Mouse (Mus musculus): ENCODE data around the gene Tmem82. TPM values are rescaled to one million over a fixed set of nuclear protein-coding genes. Genes with fewer than 3 reads are reported as not detected.

Gene Tmem82
- 1.1 TPM in 1 of 2 replicates, not detected in the other for polyA plus RNA-seq (2012; ENCODE audit: insufficient read depth, insufficient read length, missing spikeins)

DNA sequence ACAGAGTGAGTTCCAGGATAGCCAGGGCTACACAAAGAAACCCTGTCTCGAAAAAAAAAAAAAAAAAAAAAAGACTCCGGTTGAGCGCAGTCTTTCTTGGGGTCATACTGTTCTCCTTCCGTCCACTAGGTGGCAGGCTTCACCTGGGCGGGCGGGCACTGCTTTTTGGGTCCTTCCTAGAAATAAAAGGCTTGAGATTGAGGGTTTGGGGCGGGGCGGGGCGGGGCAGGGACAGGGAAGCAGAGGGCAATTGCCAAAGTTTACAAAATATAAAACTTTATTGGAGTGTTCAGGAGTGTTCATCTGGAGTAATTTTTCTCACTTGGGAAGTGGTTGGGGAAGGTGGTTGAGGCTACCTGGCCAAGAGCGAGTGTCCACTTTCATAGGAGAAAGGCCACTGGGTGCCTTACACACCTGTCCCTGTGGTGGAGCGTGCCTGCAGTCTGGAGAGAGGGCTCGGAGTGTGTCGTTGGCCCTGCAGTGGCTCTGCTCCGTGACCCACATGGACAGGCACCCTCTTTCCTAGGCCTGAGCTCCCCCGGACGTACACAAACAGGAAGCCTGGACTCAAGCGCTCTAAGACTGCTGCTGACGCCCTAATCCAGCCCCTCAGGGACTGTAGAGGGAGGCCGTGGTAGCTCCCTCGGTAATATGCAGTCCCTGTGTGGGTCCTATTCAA lies at the start of gene Tmem82:
TSS of gene Tmem82 (minus strand) at position 69 of the 679 bp plus-strand sequence.
- Histone ChIP-seq H3K27ac (replicated peaks; ENCODE audit: low read depth, low read length) (peak within 1 kb of the TSS; percentile 42; the same call in 1 of the 2 replicates), H3K4me3 (ENCODE audit: insufficient read depth, low read depth, low read length) (peak within 1 kb of the TSS; percentile 21), H3K4me1 (ENCODE audit: control insufficient read depth, insufficient read depth, insufficient read length, low read length) (peaks cover 27% of the 10 kb centered on the region)

GRCm38 (mm10) chr4:141664799-141665198 lies 46.4 kb upstream of the Tmem82 start, which contains the start of gene Plekhm2:
Plekhm2 (minus strand) TSS chr4:141664899.
- H3K4me3 ChIP-seq (ENCODE audit: insufficient read depth, low read depth, low read length) = peak within 1 kb of the TSS; percentile 72
- H3K27ac ChIP-seq (replicated peaks; ENCODE audit: low read depth, low read length) = peak within 1 kb of the TSS; percentile 54
- peaks cover 13% of the 10 kb centered on the region for H3K4me1 ChIP-seq (ENCODE audit: control insufficient read depth, insufficient read depth, insufficient read length, low read length)

DNA sequence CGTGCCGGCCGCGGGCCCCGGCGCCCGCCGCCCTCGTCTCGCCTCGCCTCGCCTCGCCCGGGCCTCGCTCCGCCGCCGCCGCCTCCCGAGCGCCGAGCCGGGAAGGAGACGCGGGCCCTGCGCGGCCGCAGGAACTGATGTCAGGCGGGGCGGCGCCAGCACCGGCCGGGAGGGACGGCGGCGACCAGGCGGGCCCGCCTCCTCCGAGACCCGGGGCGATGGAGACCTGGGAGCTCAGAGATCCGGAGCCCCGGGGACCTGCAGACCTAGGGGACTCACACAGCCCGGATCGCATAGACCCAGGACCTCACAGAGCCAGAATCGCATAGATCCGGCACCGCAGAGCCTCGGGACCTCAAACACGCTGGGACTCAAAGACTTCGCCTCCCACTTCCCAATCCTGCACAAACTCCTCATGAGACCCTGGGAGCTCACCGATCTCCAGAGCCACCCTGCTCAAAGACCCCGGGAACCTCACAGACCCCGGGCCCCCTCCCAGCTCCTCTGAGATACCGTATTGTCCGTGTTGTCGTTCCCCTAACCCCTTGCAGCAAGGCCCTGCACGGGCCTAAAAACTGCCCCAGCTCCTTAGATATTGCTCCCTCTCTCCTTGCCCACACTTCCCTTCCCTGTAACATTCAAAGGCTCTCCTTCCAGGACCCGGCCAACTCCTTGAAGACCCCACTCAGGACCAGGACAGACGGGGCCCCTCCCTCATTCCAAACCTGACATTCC lies 45.7 kb upstream of the Tmem82 start:
- H3K27ac ChIP-seq (replicated peaks; ENCODE audit: low read depth, low read length) = peak overlapping the region; percentile 54
- H3K4me3 ChIP-seq (ENCODE audit: insufficient read depth, low read depth, low read length) = peak overlapping the region; percentile 72
- peaks cover 13% of the 10 kb centered on the region for H3K4me1 ChIP-seq (ENCODE audit: control insufficient read depth, insufficient read depth, insufficient read length, low read length)

- peak overlapping the region; percentile 40; the same call in 1 of the 2 replicates for H3K27ac ChIP-seq (replicated peaks; ENCODE audit: low read depth, low read length)
- H3K4me3 ChIP-seq (ENCODE audit: insufficient read depth, low read depth, low read length) = peak overlapping the region; percentile 72
- peaks cover 13% of the 10 kb centered on the region for H3K4me1 ChIP-seq (ENCODE audit: control insufficient read depth, insufficient read depth, insufficient read length, low read length)
Measured at GRCm38 (mm10) chr4:141663122-141663931, 44.9 kb upstream of the Tmem82 start.

DNA sequence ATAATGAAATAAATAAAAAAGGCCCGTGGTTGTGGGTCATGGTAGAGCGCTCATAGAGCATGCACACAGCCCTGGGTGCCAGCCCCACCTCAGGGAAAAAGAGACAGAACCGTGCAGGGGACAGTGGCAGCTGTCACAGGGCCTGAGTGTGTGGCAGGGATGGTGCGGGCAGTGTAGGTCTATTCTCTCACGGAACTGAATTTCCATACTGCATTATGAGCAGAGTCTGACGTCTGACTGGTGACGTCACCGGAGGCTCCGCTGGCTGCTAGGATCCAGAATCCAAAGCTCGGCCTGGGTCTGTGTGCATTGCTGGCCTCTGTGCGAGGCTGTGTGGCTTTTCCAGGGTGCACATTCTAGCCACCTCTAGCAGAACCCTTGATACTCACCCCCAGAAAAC lies 42.5 kb upstream of the Tmem82 start:
- H3K4me1 ChIP-seq (ENCODE audit: control insufficient read depth, insufficient read depth, insufficient read length, low read length) = peaks cover 10% of the 10 kb centered on the region
- H3K27ac ChIP-seq (replicated peaks; ENCODE audit: low read depth, low read length) = no peak overlapping the region
- H3K4me3 ChIP-seq (ENCODE audit: insufficient read depth, low read depth, low read length) = no peak overlapping the region

DNA sequence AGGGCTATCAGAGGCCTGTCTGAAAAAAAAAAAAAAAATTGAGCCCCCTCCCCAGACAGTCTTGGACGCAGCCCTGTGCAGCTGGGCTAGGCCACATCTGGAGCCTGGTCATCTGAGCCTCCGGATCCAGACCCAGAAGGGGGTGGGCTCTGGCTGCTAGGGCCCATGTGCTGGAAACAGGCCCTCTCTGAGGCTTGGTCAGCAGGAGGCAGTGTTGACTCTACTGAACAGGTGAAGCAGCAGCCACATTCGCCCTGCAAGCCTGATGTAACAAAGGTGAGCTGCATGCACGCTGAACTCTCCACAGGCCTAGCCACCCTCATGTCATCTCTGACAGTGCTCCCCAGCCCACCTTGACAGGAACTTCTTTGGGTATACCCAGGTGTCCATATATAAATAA lies 41.3 kb upstream of the Tmem82 start:
- Histone ChIP-seq H3K4me3 (ENCODE audit: insufficient read depth, low read depth, low read length) (no peak overlapping the region), H3K4me1 (ENCODE audit: control insufficient read depth, insufficient read depth, insufficient read length, low read length) (peaks cover 9% of the 10 kb centered on the region), H3K27ac (replicated peaks; ENCODE audit: low read depth, low read length) (no peak overlapping the region)

- Histone ChIP-seq H3K4me1 (ENCODE audit: control insufficient read depth, insufficient read depth, insufficient read length, low read length) (peaks cover 5% of the 10 kb centered on the region; the same call in 1 of the 2 replicates), H3K27ac (replicated peaks; ENCODE audit: low read depth, low read length) (no peak overlapping the region), H3K4me3 (ENCODE audit: insufficient read depth, low read depth, low read length) (no peak overlapping the region)
Measured at GRCm38 (mm10) chr4:141658846-141659484, 40.5 kb upstream of the Tmem82 start.

DNA sequence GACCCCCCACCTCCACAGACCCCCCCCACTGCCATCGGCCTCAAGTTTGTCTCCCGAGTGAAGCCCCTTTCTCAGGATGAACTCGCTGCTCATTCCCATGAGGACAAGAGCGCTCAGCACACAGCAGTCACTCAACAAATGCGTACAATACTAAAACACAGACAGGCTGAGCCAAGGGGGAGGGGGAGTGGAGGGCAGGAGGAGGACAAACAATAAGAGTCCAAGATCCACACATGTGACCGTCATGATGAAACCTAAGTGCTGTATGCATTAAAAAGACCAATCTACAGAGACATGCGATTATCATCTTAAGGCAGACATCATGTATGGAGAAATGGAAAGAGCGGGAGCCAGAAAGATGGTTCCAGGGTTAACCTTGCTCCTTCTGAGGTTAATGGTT lies 38.5 kb upstream of the Tmem82 start:
- Histone ChIP-seq H3K4me1 (ENCODE audit: control insufficient read depth, insufficient read depth, insufficient read length, low read length) (peaks cover 5% of the 10 kb centered on the region), H3K4me3 (ENCODE audit: insufficient read depth, low read depth, low read length) (no peak overlapping the region), H3K27ac (replicated peaks; ENCODE audit: low read depth, low read length) (no peak overlapping the region)

- Histone ChIP-seq H3K4me3 (ENCODE audit: insufficient read depth, low read depth, low read length) (no peak overlapping the region), H3K27ac (replicated peaks; ENCODE audit: low read depth, low read length) (no peak overlapping the region; the same call in 1 of the 2 replicates), H3K4me1 (ENCODE audit: control insufficient read depth, insufficient read depth, insufficient read length, low read length) (peaks cover 5% of the 10 kb centered on the region)
Measured at GRCm38 (mm10) chr4:141655908-141656608, 37.6 kb upstream of the Tmem82 start.

- Histone ChIP-seq H3K4me1 (ENCODE audit: control insufficient read depth, insufficient read depth, insufficient read length, low read length) (peaks cover 5% of the 10 kb centered on the region), H3K4me3 (ENCODE audit: insufficient read depth, low read depth, low read length) (no peak overlapping the region), H3K27ac (replicated peaks; ENCODE audit: low read depth, low read length) (no peak overlapping the region)
Measured at GRCm38 (mm10) chr4:141654509-141654908, 36.1 kb upstream of the Tmem82 start.

DNA sequence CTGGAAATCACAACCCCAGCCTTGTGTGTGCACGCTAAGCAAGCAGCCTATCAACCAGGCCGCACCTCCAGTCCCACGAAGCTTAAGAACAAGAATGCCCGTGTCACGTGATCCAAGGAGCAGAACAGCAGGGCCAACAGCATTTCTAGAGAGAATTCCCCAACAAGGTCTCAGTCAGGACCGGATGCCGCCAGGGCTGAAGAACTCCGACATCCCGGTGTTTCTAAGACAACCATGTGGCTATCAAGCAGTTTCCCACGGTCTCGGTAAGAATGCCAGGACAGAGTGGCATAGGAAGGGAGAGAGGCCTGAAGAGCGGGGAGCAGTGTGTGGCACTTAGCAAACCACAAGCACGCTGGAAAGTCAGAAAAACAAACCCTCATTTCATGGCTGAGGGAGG lies 35.4 kb upstream of the Tmem82 start:
- peaks cover 7% of the 10 kb centered on the region for H3K4me1 ChIP-seq (ENCODE audit: control insufficient read depth, insufficient read depth, insufficient read length, low read length)
- H3K27ac ChIP-seq (replicated peaks; ENCODE audit: low read depth, low read length) = 0 out of 2 replicates have a peak overlapping the region, but pooled peaks have one; percentile 41

DNA sequence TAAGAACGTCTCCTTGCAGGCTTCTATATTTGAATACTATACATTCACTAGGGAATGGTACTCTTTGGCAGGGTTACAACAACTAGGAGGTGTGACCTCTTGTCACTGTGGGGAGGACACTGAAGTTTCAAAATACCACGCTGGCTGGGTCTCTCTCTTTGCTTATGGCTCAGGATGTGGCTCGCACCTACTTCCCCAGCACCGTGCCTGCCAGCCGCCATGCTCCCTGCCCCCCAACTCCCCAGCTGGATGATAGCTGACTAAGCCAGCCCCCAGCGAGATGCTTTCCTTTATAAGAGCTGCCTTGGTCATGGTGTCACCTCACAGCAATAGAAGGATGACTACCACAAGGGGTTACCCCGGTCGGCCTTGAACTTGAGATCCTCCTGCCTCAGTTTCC lies 34.6 kb upstream of the Tmem82 start:
- H3K4me1 ChIP-seq (ENCODE audit: control insufficient read depth, insufficient read depth, insufficient read length, low read length) = peaks cover 7% of the 10 kb centered on the region
- no peak overlapping the region for H3K27ac ChIP-seq (replicated peaks; ENCODE audit: low read depth, low read length)
- no peak overlapping the region for H3K4me3 ChIP-seq (ENCODE audit: insufficient read depth, low read depth, low read length)

More for the DNA sequence above, 35.4 kb upstream of the Tmem82 start:
- H3K4me3 ChIP-seq (ENCODE audit: insufficient read depth, low read depth, low read length) = no peak overlapping the region

DNA sequence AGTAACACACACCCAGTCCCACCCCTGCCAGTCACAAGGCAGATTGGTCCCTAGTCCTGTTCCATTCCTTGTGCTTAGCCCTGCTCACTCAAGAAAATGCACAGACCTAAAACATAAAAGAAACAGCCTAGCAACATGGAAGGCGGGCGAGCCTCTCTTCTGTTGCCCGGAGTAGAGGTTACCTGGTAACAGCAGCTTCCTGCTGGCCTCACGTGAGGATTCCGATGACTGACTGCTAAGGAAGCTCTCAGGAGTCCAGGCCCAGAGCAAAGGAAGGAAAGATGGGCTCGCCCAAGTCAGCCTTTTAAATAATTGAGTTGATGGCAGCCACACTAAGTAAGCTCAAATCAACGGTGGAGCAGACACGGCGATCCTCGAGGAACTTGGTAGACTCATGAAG lies 33.5 kb upstream of the Tmem82 start:
- H3K4me1 ChIP-seq (ENCODE audit: control insufficient read depth, insufficient read depth, insufficient read length, low read length) = peaks cover 7% of the 10 kb centered on the region
- H3K4me3 ChIP-seq (ENCODE audit: insufficient read depth, low read depth, low read length) = no peak overlapping the region
- H3K27ac ChIP-seq (replicated peaks; ENCODE audit: low read depth, low read length) = no peak overlapping the region; the same call in 1 of the 2 replicates

- H3K4me3 ChIP-seq (ENCODE audit: insufficient read depth, low read depth, low read length) = no peak overlapping the region
- H3K4me1 ChIP-seq (ENCODE audit: control insufficient read depth, insufficient read depth, insufficient read length, low read length) = peaks cover 7% of the 10 kb centered on the region
- no peak overlapping the region for H3K27ac ChIP-seq (replicated peaks; ENCODE audit: low read depth, low read length)
Measured at GRCm38 (mm10) chr4:141651286-141651685, 32.9 kb upstream of the Tmem82 start.

All from brown adipose tissue, adult 24 weeks (tissue).